Mouse (Mus musculus): Measurements from ENCODE around the gene Myom1. TPM values are rescaled to one million over a fixed set of nuclear protein-coding genes. Genes with fewer than 3 reads are reported as not detected.
A peak's percentile ranks its signal among the peaks of the same experiment; 100 is the strongest.

Myom1 gene
- total RNA-seq, 1 experiment from 2014 or later, result 1.0 TPM

- ATAC-seq (ENCODE audit: extremely low read depth, insufficient number of reproducible peaks, low FRiP score, poor library complexity, severe bottlenecking), result peak; percentile 61
Measured at GRCm38 (mm10) chr17:70990403-70991303, 11.8 kb upstream of the Myom1 start.

- ATAC-seq (ENCODE audit: extremely low read depth, insufficient number of reproducible peaks, low FRiP score, poor library complexity, severe bottlenecking), result no peak
Measured at GRCm38 (mm10) chr17:70991706-70992625, 10.5 kb upstream of the Myom1 start.

DNA sequence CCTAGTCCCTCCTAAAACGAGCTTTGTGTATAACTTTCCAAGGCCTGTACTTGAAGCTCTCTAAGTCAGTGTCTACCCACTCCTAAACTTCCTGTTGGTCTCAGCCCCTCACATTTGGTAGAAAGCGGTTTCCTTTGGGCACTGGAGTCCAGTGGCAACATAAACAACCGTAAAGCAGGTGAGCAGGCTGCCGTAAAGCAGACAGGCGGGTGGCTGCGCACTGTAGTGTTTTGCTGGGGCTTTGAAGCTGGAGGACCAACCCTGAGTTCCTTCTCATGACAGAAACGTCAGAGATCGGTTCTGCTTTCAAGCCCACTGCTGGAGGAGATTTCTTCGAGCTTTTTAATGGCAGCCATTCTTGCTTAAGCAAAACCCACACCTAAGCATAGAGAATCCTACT lies 9.8 kb upstream of the Myom1 start:
- no peak for ATAC-seq (ENCODE audit: extremely low read depth, insufficient number of reproducible peaks, low FRiP score, poor library complexity, severe bottlenecking)

DNA sequence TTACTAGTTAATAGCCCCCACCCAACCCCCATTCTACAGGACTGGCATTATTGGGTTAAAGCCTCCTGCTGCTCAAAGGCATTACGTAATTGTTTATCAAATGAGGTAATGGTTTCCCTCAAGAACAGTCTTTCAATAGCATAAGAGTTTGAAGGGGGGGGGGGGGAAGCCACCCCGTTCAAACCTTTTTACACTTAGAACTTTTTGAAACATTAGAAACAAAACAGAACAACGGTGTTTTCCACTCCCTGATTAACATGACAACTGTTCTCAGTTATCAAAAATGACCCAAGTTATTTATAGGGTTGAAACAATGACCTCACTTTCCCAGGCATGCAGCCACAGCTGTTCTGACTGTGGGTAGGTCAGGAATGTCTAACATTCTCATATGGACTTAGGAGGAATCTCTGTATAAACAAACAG lies 9.0 kb upstream of the Myom1 start:
- no peak for ATAC-seq (ENCODE audit: extremely low read depth, insufficient number of reproducible peaks, low FRiP score, poor library complexity, severe bottlenecking)

GRCm38 (mm10) chr17:70994671-70995070 lies 7.8 kb upstream of the Myom1 start:
- ATAC-seq (ENCODE audit: extremely low read depth, insufficient number of reproducible peaks, low FRiP score, poor library complexity, severe bottlenecking), result no peak

DNA sequence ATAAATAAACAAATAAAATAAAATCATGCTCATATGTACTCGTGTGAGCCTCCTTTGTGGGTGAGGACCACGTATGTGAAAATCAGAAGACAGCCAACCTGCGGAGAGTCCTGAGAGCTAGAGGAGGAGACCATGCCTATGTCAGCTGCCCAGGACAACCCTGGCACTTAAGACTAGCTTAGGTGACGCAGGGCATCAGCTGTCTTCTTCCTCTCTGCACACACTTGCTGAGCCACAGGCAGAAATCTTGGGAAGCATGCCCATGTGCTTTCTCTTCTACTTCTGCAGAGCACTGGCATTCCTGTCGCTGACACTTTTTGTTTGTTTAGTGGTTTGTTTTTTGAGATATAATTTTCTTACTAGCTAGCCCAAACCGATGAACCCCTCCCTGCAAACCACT lies 6.9 kb upstream of the Myom1 start:
- ATAC-seq (ENCODE audit: extremely low read depth, insufficient number of reproducible peaks, low FRiP score, poor library complexity, severe bottlenecking), result no peak

DNA sequence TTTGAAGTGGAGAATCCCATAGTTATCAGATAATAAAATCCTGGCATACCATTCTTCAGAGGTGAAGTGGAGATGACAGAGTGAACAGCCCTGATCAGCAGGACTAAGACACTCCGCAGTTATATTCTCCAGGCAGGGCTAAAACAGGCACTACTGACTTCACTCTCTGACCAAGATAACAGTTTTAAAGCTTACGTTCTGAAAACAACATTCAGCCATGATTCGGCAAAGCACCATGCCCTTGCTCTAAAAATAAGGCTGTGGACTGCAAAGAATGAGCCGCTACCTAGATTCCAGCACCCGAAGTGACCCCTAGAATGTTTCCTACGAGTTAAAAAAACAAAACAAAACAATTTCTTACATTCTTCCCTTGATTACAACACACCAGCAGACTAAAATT lies 4.6 kb upstream of the Myom1 start:
- no peak for ATAC-seq (ENCODE audit: extremely low read depth, insufficient number of reproducible peaks, low FRiP score, poor library complexity, severe bottlenecking)

DNA sequence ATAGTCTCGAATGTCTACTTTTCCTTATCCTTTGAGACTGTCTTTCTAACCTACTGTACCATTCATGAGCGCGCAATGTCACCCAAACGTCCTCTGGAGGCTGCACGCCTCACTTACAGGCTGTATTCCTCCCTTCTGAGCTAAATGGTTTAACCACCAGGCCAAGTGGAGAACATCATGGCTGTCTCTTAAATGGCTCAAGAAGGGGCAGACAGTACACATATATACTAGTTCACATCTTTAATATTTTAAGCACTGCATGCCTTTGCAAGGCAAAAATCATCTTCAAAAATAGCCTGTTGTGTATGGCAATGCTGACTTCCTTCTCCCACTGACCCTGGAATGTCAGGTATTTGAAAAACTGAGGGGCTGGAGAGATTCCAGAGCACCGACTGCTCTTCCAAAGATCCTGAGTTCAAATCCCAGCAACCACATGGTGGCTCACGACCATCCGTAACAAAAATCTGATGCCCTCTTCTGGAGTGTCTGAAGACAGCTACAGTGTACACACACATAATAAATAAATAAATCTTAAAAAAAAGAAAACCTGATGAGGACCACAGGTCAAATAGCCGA lies 3.9 kb upstream of the Myom1 start:
- no peak for ATAC-seq (ENCODE audit: extremely low read depth, insufficient number of reproducible peaks, low FRiP score, poor library complexity, severe bottlenecking)

GRCm38 (mm10) chr17:70999187-70999586 lies 3.2 kb upstream of the Myom1 start:
- ATAC-seq (ENCODE audit: extremely low read depth, insufficient number of reproducible peaks, low FRiP score, poor library complexity, severe bottlenecking), result no peak

DNA sequence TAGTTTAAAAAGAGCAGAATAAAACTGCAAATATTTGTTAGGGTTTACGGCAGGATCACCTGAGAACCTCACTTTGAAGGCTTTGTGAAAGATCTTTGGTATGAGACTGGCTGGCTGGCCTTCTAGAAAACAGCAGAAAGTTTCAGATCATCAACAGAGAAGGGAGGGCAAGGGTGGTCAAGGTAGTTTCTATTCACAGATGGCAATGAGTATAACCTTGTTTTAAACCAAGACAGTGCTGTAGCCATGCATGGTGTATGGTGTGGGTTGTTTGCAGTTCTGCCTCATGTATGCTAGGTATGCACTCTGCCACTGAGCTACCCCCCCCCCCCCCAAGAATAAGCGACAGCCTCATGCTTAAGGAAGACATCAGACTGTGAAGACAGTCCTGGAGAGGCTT lies 2.2 kb upstream of the Myom1 start:
- no peak for ATAC-seq (ENCODE audit: extremely low read depth, insufficient number of reproducible peaks, low FRiP score, poor library complexity, severe bottlenecking)

- ATAC-seq (ENCODE audit: extremely low read depth, insufficient number of reproducible peaks, low FRiP score, poor library complexity, severe bottlenecking), result no peak
Measured at GRCm38 (mm10) chr17:71001067-71001466, 1.4 kb upstream of the Myom1 start.

DNA sequence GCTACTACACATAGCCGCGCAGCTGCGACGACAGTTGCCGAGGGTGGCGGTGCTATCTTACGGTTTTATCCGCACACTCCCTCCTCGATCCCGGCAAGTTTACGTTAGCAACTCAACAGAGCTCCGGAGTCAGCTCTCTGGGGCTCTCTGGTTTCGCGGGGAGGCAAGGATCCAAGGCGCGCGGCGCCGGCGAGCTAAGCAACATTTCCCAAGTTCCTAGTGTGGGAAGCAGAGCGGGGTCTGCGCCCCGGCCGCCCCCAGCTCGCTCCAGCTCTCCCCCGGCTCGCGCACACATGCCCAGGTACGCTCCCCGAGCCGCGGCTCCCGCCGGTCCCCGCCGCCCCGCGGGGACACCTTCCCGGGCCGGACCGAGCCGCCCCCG lies 743 bp upstream of the Myom1 start:
- no peak for ATAC-seq (ENCODE audit: extremely low read depth, insufficient number of reproducible peaks, low FRiP score, poor library complexity, severe bottlenecking)

- ATAC-seq (ENCODE audit: extremely low read depth, insufficient number of reproducible peaks, low FRiP score, poor library complexity, severe bottlenecking), result no peak
Measured at GRCm38 (mm10) chr17:71002744-71003094, 286 bp downstream of the Myom1 start, which contains the start of gene Myl12a. TSS of gene Myl12a (minus strand) at chr17:71002878.

DNA sequence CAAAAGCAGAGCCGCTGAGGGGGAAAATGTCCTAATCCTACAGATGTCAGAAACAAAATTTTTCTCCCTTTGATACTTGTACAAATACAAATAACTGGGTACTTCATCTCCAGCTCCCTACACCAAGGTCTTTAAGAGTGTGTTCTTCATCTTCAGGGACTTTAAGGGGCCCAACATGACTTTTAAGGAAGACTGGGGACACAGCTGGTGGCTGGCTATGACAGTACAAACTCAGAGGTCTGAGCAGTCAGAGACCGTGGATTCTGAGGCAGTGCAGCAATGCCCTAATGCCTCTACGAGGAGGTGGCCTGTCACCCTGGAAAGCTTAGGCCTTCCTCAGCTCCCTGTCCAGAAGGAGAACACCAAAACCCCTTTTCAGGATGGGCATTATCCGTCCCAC lies 679 bp downstream of the Myom1 start:
- no peak for ATAC-seq (ENCODE audit: extremely low read depth, insufficient number of reproducible peaks, low FRiP score, poor library complexity, severe bottlenecking)

GRCm38 (mm10) chr17:71003721-71004120 lies 1.3 kb downstream of the Myom1 start:
- no peak for ATAC-seq (ENCODE audit: extremely low read depth, insufficient number of reproducible peaks, low FRiP score, poor library complexity, severe bottlenecking)

GRCm38 (mm10) chr17:71004186-71004960 lies 1.9 kb downstream of the Myom1 start:
- peak; percentile 72 for ATAC-seq (ENCODE audit: extremely low read depth, insufficient number of reproducible peaks, low FRiP score, poor library complexity, severe bottlenecking)

DNA sequence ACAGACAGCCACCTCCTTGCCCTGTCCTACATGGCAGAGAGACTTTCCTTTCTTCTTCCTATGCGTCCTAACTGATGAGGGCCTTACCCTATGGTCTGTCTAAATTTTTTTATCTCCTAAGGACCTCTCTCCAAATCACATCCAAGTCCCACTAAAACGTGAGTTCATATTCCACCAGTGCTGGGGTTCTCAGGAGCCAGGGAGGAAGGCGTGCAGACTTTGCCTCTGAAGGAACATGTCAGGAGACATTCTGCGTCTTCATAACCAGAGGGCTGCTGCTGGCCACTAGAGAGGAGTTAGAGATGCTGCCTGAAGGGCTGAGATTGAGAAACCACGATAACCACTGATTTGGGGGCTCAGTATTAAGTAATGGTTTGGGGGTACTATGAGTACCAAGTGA lies 4.5 kb downstream of the Myom1 start:
- ATAC-seq (ENCODE audit: extremely low read depth, insufficient number of reproducible peaks, low FRiP score, poor library complexity, severe bottlenecking), result no peak

DNA sequence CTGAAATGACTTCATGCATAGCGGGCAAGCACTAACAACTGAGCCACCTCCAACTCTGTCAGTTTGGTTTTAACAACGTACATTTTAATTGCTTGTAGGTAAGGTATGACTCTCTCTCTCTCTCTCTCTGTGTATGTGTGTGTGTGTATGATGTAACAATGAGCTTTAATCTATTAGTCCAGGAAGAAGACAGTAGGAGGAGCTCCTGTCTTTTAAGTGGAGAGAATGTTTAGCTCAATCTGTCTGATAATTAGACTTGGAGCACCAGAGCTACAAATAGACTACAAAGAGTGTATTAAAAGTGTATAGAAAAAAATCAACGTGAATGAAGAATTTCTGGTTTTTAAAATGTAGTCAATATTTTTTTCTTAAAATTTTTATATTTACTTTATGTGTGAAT lies 6.2 kb downstream of the Myom1 start:
- no peak for ATAC-seq (ENCODE audit: extremely low read depth, insufficient number of reproducible peaks, low FRiP score, poor library complexity, severe bottlenecking)

DNA sequence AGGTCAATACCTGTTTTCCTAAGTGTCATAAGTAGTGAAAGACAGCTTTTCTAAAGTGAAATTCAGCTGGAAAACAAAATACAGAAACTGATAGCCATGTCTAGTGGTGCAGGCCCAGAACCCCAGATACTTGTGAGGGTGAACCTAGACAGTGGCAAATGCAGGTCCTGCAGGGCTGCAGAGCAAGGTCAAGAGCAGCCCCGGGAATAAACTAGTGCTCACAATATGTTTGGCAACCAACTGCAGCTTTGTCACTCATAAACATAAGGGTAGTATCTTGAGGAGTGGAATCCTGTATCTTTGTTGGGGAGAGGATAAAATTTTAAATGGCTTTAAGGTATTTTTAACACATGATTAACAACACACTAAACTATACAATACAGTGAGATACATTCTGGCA lies 7.3 kb downstream of the Myom1 start:
- no peak for ATAC-seq (ENCODE audit: extremely low read depth, insufficient number of reproducible peaks, low FRiP score, poor library complexity, severe bottlenecking)
